Mouse (Mus musculus) frontal cortex, postnatal 25 days (tissue): ENCODE data around the gene Olfr694.
"Not testable (repeated sequence)": the region's sequence is repeated elsewhere in the genome, so short reads cannot be mapped to it uniquely, and the experiment has no call there.

Experiments used
- DNase-seq, 2 experiments: peaks; one replicate each; pipeline ENCODE4 v3.0.0; 2022; ENCODE audit warnings: low spot score in 2 of 2

The Olfr694 gene

GRCm38 (mm10) chr7:106691714-106692113 lies at the start of gene Olfr694:
TSS of gene Olfr694 (minus strand) at chr7:106691814.
- no peak for DNase-seq

GRCm38 (mm10) chr7:106737028-106737427 lies 45.4 kb upstream of the Olfr694 start:
- DNase-seq, result no peak

GRCm38 (mm10) chr7:106733717-106734116 lies 42.1 kb upstream of the Olfr694 start:
- no peak for DNase-seq

DNA sequence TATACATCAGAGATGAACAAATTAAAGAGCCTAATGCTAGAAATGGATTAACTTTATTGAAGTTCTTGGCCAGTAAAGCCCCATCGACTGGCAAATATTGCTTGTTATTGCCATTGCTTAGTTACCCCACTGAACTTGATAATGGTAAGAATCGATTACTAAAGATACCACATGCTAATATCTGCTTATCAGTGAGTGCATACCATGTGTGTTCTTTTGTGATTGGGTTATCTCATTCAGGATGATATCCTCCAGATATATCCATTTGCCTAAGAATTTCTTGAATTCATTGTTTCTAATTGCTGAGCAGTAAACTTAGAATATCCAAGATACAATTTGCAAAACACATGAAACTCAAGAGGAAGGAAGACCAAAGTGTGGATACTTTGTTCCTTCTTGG lies 34.0 kb upstream of the Olfr694 start:
- not testable (repeated sequence) for DNase-seq

DNA sequence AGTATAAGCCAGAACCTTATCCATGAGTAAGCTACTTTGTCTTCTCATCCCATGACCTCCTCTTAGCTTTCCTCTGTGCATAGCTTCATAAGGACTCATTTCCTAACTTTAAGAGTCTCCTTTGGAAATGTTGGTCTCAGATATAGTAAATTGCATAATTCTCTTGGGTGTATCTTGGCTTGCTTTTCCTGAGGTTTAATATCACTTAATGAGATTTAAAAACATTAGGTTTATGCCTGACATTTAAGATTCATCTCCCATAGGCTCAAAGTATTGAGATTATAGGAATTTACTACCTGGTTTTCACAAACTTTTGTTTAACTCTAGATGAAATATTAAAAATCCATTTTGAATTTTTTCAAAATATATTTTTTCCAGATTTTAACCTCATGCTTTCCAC lies 24.7 kb upstream of the Olfr694 start, which contains the start of gene Olfr695:
TSS of gene Olfr695 (minus strand) at position 101 of the 400 bp plus-strand sequence.
- no peak for DNase-seq

DNA sequence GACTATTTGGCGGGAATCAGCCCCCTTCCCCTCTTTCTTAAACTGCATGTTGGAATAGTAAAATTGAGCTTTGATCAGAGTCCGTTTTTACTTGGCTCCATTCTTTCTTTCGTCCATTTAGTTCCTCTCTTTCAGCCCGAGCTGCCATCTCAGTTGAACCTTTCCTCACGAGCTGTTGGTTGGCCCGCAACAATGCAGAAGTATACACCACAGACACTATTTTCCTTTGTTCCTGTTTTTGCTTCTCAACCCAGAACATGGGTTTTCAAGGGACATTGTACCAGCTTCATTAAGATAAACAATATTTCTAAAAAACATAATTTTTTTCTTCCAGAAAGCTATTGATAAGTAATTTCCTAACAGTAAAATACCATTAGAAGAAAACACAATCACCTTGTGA lies 19.8 kb upstream of the Olfr694 start:
- no peak for DNase-seq

DNA sequence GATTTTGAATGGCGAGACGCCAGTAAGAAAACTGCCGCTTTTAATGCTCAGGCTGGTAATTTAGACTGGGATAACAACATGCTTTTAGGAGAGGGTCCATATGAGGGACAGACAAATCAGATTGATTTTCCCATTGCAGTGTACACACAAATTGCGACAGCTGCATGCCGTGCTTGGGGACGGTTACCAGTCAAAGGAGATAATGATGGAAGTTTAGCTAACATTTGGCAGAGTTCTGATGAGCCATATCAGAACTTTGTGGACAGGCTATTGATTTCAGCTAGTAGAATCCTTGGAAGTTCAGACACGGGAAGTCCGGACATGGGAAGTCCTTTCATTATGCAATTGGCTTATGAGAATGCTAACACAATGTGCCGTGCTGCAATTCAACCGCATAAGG lies 16.1 kb upstream of the Olfr694 start:
- DNase-seq, result not testable (repeated sequence)

DNA sequence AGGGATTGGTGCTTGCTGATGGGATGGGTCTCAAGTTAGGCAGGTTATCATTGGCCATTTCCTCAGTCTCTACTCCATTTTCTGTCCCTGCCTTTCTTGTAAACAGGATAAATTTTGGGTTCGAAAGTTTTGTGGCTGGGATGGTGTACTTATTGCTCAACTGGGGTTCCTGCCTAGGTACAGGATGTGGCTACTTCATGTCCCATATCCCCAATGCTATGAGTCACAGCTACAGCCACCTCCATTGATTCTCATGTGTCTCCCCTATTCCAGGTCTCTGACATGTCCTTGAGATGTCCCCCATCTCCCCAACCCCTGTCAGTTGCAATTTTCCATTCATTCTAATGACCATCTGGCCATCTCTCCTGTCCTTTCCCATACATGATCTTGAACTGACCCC lies 5.3 kb upstream of the Olfr694 start:
- no peak for DNase-seq

GRCm38 (mm10) chr7:106692976-106693375 lies 1.4 kb upstream of the Olfr694 start:
- no peak for DNase-seq

DNA sequence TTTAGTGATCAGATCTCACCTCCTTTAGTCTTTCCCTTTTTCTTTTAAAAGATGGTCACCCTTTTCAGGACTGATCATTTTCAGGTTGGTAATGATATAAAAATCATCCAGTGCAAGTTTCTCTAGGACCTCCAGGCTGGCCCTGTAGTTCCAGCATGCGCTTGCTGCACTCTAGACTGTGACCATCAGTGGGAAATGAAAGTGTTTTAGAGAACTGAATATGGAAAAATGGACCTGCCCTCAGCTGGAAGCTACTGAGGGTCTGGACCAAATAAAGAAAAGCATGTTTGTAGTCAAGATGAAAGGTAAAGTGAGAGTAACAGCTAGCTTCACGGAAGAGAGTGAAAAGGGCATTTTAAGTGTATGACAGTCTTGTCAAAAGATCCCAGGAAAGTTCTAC lies 6.2 kb downstream of the Olfr694 start:
- no peak for DNase-seq

DNA sequence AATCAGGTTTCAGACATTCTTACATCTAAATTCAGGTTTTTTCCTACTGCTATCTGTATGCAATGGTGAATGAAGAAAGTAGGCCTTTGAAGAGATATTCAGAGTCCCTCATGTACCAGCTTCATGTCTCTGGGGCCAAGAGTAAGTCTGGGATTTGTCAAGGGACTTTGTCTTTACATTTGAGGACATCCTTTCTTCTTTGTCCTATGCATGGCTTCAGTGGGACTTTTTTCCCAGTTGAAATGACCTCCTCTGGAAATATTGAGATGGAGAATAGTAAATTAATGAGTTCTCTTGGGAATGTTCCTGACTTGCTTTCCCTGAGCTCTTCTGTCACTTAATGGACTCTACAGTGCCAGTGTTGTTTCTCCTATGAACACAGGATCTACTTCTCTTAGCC lies 11.1 kb downstream of the Olfr694 start, which contains the start of gene Olfr693:
TSS of gene Olfr693 (minus strand) at position 101 of the 400 bp plus-strand sequence.
- DNase-seq, result no peak

DNA sequence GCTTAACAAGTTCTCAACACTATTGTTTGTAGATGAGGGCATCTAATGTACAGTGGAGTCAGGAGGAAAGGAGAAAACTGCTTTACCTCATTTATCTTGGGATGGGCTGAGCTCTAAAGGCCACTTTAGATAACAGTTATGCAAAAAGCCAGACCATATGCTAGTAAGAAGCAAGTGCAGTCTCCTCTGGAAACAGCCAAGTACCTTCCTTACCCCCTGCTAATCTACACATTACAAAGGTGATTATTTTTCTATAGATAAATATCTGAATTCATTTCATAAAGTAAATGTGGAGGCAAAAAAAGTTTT lies 39.3 kb downstream of the Olfr694 start:
- DNase-seq, result no peak

- DNase-seq, result no peak
These were observed 39.9 kb downstream of the Olfr694 start for GRCm38 (mm10) chr7:106651555-106652343.

- no peak for DNase-seq
These were observed 41.8 kb downstream of the Olfr694 start for GRCm38 (mm10) chr7:106649774-106650173.

DNA sequence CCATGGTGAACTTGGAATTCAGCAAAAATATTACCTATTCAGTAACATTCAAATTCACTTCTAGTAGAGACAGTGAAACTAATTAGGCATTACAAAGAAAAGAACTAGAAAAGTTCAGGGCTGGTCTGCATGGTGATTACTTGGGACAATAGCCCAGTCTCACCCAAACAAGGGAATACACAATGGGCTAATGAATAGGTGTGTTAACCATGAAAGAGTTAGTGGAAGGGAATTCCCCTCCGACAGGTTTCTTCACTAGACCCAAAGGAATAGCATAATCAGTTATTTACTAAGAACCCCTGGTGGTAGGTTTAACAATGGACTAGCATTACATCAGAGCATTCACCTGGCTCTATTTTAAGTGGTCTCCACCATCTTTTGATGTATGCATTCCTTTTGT lies 46.4 kb downstream of the Olfr694 start:
- DNase-seq, result no peak

DNA sequence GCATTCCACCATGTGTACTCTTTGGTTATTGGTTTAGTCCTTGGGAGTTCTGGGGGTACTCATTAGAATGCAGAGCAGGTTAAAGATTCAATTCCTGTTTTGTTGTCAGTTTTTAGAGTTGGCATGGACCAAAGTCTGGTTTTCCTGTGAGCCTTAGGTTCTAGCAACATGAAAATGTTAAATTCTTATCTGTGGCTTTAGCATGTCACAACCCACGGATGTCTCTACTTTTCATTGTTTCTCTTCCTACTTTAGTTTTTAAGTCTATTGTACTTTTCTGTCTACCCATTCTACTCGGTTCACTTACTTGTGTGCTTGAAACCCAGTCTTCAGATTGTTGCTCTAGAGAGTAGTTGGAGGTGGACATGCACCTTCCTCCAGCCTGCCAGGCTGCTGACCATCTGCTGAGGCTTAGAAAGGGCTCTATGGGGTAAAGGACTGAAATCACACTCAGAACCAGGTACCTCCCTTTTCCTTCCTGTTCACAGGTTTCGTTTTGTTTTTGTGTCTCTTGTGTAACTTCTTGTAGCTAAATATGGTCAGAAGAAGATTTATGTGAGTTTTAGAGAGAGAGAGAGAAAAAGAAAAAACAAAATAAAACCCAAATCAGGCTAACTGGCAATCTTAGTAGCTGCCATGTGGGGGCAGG lies 47.3 kb downstream of the Olfr694 start:
- DNase-seq, result no peak

DNA sequence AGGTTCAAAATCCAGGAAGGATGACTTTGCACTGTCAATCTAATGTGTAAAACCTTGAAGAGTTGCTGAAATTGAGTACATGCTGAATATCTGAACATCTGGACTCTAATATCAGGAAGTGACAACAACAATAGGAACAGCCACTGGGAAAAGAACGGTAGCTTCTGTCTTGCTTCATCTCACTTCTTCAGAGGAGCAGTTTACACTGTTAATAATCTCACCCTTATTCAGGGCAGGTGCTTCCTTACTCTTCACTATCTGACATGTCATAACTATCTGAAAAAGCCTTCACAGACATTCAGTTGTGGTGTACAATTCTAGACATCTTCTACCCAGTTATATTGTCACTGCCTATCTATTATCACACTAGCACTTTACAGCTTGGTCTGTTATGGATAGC lies 50.8 kb downstream of the Olfr694 start:
- DNase-seq, result no peak

DNA sequence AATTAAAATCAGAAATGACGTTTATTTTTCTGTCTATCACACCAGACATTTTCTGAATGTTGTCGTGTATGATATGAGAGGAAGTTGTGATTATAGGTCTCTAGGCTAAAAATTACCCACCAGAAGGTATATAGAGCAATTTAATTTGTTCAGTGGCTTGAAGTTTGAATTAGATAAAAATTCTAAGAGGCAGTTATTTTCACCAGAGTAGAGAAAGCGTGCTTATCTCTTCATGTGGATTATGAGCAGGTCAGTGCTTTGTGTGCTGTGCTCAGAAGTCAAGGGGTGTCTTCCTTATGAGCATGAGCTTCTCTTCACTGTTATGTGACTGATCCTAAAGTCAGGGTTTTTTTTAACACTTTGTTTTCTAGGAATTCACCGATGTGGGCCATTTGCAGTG lies 56.1 kb downstream of the Olfr694 start:
- DNase-seq, result no peak
